Mouse (Mus musculus) liver (tissue): ENCODE data around the gene Kcnq1.

ENCODE experiments used
- DNase-seq: peaks from one replicate; pipeline ENCODE4 v3.0.0-alpha.2; 2020; ENCODE audit warnings: mixed read lengths

Kcnq1 gene

DNA sequence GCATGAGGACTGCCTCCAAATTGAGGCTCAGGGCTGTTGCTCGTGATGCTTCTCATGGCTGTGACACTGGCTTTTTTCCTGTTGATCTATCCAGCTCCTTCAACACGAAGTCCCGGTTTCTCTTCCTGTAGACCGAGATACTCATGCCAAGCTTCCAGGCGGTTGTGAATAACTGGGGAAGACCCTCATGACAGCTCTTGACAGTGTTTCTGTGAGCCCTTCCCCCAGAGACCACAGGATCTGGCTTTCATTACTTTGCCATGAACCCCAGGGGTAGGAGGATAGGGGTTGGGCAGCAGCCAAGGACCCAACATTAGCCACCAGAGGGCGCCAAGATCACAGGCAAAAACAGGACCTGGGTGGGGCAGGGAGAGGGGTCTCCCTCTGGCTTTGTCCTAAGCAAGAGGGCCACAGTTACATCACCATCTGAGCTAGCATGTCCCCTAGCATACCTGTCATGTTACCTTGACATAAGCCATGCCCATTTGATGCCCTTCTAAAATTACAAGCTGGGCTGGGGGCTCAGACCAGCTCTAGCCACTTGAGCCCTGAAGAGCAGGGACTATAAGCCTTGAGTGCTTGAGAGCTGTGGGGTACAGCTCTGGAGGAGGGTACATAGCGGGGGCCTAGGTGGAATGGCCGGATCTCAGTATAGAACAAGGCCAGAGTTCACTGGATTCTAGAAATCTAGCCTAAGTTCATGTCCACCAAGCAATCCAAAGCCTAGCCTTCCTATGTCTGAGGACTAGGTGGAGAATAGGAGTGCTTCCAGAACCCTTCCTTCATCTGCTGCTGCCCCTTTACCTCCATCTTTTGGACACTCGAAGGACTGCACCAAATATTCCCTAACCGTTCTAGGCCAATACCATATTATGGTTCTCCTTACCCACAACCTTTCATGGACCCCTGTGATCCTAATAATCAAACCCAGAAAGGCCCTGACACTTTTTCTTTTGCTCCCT is 11.3 kb upstream of the Kcnq1 start, which contains the start of gene Trpm5:
TSS of gene Trpm5 (minus strand) at position 51 of the 962 bp plus-strand sequence.
- peak; percentile 52 for DNase-seq

DNA sequence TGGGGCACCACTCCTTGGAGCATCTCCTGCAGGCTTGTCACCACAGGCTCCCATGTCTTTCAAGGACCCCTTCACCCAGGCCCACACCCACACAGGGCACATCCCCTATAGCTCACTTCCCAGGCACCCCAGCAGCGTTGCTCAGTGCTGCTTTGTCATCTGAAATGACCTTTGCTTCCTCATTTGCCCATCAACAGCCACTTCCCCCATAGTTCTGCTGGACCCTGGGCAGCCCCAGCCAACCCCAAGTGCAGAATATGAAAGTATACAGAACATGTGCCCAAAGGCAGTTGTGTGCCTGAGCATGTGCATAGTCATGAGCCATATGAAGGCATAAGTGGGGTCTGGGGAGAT is 10.6 kb upstream of the Kcnq1 start:
- DNase-seq, result no peak

DNA sequence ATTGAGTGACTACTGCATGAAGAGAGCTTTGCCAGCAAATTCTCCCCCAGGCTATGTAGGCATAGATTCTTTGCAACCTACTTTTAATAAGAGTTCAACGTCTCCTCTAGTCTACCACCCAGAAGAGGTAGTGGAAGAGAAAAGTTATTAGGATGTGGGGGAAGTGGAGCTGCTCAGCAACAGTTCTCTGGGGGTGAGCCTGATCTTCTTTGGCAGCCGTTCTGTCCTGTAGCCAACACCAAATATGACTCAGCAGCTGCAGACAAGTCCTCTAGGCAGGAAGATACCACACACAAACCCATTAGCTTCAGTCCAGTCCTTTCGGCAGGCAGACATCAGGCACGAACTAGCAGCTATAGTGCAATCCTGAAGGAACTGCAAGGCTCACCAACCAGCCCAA is 5.4 kb upstream of the Kcnq1 start:
- no peak for DNase-seq

GRCm38 (mm10) chr7:143105258-143105897 is 784 bp upstream of the Kcnq1 start:
- no peak for DNase-seq

DNA sequence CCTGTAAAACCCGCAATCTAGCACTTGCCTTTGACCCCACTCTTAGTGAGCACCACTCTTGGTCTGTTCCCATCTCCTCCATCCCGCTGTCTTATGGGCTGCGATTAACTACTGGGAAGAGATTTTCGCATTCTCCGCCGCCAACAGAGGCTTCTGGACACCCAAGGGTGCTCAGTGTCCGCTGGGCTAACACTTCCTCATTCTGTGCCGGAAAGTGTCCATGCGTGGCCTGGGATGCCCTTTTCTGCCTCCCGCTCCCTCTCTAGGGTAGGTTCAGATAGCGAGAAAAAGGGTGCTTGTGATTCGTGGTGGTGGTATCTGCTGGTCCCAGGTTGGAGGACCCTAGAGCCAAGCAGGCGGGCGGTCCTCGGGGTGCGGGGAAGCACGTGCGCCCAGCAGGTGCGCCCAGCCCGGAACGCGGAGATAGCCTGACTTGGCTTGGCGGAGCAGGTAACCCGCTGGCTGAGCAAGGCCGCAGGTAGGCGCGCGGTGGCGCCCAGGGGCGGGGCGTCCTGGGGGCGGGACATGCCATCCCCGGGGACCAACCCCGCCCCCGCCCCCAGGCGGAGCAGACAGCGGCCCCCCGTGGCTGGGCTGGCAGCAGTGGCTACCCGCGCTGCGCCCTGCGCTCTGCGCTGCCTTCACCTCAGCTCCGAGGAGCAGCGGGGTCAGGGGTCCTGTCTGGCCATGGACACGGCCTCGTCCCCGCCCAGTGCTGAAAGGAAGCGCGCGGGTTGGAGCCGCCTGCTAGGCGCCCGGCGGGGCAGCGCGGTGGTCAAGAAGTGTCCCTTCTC is 707 bp downstream of the Kcnq1 start:
- peak; percentile 44 for DNase-seq

DNA sequence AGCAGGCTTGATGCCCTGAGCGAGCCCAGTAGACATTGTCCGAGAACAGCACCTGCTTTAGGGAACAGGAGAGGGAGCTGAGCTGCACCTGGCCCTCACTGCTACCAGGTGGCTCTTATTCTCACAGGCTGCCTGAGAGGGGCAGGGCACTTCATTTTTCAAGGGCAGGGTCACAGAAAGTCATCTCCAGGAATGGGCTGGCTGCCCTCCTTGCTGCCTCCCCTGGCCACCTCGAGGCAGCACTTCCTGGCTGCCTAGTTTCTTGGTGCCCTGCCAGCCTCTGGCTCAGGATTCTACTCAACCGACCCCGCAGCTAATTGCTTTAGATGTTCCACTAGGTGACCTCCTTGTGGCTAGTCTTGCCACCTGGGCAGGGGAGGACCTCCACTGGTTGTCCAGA is 2.0 kb downstream of the Kcnq1 start:
- no peak for DNase-seq

DNA sequence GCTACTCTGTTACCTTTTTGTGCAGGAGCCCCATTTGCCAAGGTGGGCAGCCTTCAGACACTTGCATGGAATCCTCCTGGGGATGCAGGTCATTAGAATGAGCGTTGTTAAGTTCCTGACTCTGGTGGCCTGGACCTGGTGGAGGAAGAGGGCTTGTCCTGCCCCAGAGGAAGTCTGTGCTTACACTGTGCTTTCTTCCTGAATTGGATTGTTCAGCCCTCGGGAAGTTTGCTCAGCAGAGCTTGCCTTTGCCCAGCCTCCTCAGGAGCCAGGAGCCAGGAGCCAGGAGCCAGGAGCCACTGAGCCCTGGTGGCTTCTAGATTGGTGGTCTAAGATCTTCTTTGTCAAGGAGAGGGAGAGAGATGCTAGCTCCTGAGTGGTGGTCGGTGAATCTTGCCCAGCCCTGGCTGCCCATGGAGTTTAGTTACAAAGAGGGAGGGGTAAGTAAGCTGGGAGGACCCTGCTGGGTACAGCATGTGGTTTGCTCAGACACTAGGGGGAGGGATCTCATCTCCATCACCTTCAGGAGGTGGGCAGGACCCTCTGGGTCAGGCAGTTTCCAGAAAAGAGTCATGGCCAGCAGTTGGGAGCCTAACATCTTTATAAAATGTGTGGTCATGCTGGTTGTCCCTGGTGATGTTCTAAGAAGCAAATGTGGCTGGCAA is 3.0 kb downstream of the Kcnq1 start:
- DNase-seq, result no peak

- DNase-seq, result no peak
Measured at GRCm38 (mm10) chr7:143109696-143110095, 3.5 kb downstream of the Kcnq1 start.

DNA sequence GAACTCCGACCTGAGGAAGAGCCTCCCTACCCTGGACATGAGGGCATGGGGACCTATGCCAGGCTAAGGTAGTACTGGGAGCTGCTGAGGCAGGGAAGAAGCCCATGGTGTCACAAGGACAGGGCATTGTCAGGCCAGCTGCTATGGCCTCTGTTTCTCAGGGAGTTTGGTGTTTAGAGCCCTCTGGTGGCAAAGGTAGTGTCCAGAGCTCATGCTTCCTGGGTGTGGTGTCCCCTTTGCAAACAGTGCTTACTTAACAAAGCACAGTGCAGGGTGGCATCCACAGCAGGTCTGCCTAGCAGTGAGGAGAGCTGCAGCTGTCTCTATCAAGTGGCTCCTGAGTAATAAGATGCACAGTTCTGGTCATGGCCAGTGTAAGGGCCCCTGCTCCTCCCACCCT is 4.6 kb downstream of the Kcnq1 start:
- DNase-seq, result no peak

DNA sequence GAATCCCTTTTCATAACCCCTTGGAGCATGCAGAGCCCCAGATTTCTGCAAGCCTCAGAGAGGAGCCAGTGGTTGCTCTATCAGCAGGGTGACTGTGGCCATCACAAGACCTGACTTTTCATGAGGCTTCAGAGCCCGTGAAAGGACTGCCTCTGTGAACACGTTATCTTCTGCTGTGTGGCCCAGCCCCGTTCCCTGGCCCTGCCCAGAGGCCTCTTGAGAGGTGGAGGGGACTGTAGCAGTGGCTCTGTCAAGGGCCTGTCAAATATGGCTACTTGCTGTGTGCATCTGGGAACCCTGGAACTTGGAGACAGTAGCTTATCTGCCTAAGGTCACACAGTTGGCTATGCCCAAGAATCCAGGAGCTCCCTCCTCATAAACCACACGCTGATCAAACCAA is 5.6 kb downstream of the Kcnq1 start:
- no peak for DNase-seq

- DNase-seq, result no peak
Measured at GRCm38 (mm10) chr7:143112395-143112794, 6.2 kb downstream of the Kcnq1 start.

- no peak for DNase-seq
Measured at GRCm38 (mm10) chr7:143114773-143115172, 8.6 kb downstream of the Kcnq1 start.

- no peak for DNase-seq
Measured at GRCm38 (mm10) chr7:143116521-143116920, 10.4 kb downstream of the Kcnq1 start.

DNA sequence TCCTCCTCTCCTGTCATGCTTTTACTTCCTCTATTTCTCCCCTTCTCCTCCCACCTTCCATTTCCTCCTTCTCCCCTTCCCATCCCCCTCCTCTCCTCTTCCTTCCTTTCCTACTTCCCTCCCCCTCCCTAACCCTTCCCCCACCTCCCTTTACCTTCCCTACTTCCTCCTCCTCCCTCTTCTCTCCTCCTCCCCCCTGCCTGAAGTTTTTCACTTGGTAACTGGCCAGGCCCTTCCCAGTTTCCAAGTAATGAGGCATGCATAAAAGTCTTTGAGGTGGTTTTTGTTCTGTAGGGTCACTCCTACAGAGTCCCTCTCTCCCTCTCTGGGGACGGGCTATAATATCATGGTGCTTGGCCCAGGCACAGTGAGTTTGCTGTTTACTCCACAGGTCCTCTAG is 13.2 kb downstream of the Kcnq1 start:
- no peak for DNase-seq

- no peak for DNase-seq
Measured at GRCm38 (mm10) chr7:143119826-143120225, 13.7 kb downstream of the Kcnq1 start.

DNA sequence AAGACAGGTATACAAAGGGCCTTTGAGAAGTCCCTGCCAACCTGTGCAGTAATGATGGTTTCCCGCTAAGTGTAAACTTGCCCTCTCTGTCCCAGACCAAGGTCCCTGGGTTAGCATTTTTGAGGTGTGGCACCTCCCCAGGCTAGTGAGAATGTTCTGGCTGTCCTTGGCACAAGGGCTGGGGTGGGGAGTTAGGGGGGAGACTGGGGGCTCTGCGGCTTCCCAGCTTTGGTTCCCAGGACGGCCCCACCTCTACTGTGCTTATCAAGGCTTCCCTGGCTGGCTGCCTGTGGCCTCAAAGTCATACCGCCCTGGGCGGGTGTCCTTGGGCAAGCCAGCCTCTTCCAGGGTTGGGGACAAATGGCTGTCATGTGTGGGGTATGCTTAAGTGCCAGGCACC is 16.0 kb downstream of the Kcnq1 start:
- DNase-seq, result peak; percentile 23

GRCm38 (mm10) chr7:143123876-143124669 is 17.9 kb downstream of the Kcnq1 start:
- DNase-seq, result peak; percentile 20

GRCm38 (mm10) chr7:143124902-143125301 is 18.7 kb downstream of the Kcnq1 start:
- no peak for DNase-seq

- no peak for DNase-seq
Measured at GRCm38 (mm10) chr7:143132815-143133214, 26.7 kb downstream of the Kcnq1 start.

DNA sequence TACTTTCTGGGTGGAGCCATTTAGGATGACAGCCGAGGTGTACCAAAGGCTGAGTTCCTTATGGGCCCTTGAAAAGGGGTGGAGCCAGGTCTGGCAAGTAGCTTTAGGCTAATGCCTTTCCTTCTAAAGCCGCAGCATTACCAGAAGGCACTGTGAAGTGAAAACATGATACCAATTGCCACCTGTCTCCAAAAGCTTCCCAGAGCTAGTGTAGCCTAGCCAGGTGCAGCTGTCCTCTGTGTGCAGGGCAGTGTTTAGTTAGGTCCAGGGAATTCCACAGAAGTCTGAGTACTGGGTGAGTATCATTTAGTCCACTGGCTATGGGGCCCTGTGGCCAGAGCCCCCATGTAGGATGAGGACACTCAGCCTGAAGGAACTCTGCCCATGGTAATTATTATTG is 30.0 kb downstream of the Kcnq1 start:
- DNase-seq, result no peak

DNA sequence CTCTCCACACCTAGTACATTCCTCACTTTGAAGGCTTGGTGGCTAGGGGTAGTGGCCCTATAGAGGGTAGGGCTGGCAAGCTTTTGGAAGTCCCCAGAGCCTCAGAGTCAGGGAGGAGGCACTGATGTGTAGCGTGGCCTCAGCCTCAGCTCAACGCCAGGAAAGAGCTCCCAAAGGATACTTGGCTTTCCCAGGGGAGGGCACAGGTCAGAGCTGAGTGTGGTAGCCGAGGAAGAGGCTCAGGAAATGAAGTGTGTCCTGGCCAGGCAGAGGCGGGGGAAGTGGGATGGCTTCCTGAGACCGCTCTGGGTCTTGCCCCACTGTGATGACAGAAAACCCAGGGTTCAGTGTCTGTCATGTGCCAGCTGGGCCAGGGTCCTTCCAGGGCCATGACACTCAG is 30.4 kb downstream of the Kcnq1 start:
- no peak for DNase-seq

DNA sequence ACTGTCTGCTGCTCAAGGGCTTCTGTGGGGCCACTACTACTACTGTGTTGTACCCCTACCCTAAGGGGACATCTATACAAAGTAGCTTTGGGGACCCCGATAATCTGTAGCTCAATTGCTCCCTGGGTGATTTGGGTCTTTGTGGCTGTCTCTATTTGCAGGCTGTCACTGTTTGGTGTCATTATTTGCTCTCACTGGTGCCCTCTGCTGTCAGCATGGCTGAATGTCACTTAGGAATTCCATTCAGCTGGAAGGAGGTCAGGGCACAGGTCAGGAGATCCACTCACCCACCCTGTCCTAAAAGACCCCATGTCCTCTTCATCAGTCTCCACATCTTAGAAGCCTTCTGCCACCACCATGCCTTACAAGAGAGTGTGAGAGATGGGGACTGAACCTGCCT is 32.6 kb downstream of the Kcnq1 start:
- peak; percentile 55 for DNase-seq
